Mouse (Mus musculus): ENCODE measurements around the gene Olfr1404. TPM values are rescaled to one million over a fixed set of nuclear protein-coding genes. Genes with fewer than 3 reads are reported as not detected.

The Olfr1404 gene
- polyA plus RNA-seq, 1 experiment, result not detected

DNA sequence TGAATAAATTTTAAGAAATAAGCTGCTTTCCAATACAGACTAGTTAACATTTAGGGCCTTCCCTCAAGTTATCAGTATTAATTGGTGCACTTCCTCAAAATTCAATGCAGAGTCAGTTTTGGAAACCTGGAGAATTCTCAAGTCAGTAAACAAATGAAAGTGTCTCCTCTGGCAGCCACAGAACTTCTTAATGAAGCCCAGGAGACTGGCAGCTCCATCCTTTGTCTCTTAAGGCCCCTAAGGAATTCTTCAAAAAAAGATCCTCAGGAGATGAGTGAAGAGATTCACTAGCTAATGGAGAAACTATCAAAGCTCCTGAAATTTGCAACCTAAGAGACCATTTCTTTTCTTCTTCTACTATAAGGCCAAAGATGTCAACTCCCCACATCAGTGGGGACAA is 53.5 kb downstream of the Olfr1404 start, which contains the start of gene Olfr418:
Olfr418 (plus strand) TSS at position 301 of the 400 bp plus-strand sequence.
- H3K4me1 ChIP-seq, result no peaks in the 10 kb centered on the region
- no peak within 1 kb of the TSS for H3K4me3 ChIP-seq (replicated peaks)
- no peaks in the 10 kb centered on the region for H3K36me3 ChIP-seq (replicated peaks; ENCODE audit: low read length)
- TF ChIP-seq GATA1 (IDR thresholded peaks at IDR 0.05; ENCODE audit: borderline replicate concordance, low read length) (no peak), FLI1 (IDR thresholded peaks at IDR 0.05; ENCODE audit: low read length) (no peak)
- H3K27me3 ChIP-seq (replicated peaks), result no peaks in the 10 kb centered on the region
- no peaks in the 10 kb centered on the region for H3K9me3 ChIP-seq

Other genes starting within 250 kb of the Olfr1404 start
- not detected in 2 replicates for gene Olfr1408, start 75.0 kb upstream of the Olfr1404 start, polyA plus RNA-seq (2012; ENCODE audit: insufficient read depth, low replicate concordance)
- not detected in 2 replicates for gene Olfr1406, start 21.8 kb upstream of the Olfr1404 start, polyA plus RNA-seq (2012; ENCODE audit: insufficient read depth, low replicate concordance)
- gene Olfr218, start 14.6 kb upstream of the Olfr1404 start, polyA plus RNA-seq (2012; ENCODE audit: insufficient read depth, low replicate concordance), result not detected in 2 replicates
- not detected in 2 replicates for gene Fcer1a, start 14.8 kb downstream of the Olfr1404 start, polyA plus RNA-seq (2012; ENCODE audit: insufficient read depth, low replicate concordance)
- gene Olfr418, start 53.6 kb downstream of the Olfr1404 start, polyA plus RNA-seq (2012; ENCODE audit: insufficient read depth, low replicate concordance), result not detected in 2 replicates
- not detected in 2 replicates for gene Mptx2, start 65.4 kb downstream of the Olfr1404 start, polyA plus RNA-seq (2012; ENCODE audit: insufficient read depth, low replicate concordance)
- 1.4 and 1.6 TPM in 2 replicates for gene Ackr1, start 121.4 kb downstream of the Olfr1404 start, polyA plus RNA-seq (2012; ENCODE audit: insufficient read depth, low replicate concordance)
- 0.08 TPM in 1 of 2 replicates, not detected in the other for gene Aim2, start 138.5 kb downstream of the Olfr1404 start, polyA plus RNA-seq (2012; ENCODE audit: insufficient read depth, low replicate concordance)
- gene Cadm3, start 155.3 kb downstream of the Olfr1404 start, polyA plus RNA-seq (2012; ENCODE audit: insufficient read depth, low replicate concordance), result not detected in 2 replicates

Measured in megakaryocyte, embryonic 14.5 days (primary cell).